Mouse (Mus musculus): ENCODE results near the gene Mpp2.

DNA sequence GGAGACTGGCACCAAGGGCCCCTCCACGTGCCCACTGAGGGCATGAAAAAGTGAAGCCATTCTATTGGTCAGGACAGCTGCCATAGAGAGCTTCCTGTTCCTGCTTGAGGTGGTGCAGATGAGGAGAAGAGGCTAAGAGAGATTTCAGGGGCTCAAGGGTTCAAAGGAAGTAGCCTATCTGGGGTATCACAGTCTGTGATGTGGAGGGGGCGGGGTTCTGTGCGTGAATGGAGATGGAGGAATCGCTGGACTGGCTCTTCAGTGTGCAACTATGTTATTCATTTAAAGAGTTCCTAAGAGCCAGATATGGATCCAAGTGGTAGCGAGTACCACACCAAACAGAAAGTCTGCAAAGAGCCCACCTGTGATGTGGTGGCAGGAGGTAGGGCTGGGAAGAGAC, 8.1 kb upstream of the Mpp2 start:
- TF ChIP-seq CTCF (IDR thresholded peaks at IDR 0.05) = no peak
- no peak for TF ChIP-seq EP300 (IDR thresholded peaks at IDR 0.05)

All from lung, postnatal 0 days (tissue).